Comparison of ENCODE assay signal across 2 mouse cellular contexts in the genomic region with DNA sequence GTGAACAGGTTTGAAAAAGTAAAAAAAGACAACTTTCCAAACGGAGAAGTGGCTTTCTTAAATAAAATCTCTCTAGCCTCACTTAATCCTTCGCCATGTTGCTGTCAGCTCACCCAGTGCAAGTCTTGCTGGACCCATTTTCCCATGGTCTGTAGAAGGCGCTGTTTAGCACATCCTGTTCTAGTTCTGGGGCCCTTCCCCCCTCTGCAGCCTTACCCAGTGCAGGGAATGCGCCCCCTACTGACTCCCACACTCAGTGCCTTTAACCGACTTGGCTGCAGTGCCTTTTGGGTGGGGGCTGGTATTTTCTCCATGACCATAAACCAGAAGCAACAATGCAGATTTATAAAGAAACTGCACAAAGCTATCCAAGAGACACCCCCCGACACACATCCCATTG.
A peak's percentile ranks its signal among the peaks of the same experiment; 100 is the strongest.
TF ChIP-seq lines count a peak whose summit lies in the region.

No protein-coding gene starts in this region.

TF ChIP-seq in C2C12, 6 proteins besides CTCF, POLR2A, EP300 and RAD21:
- TF ChIP-seq USF1 (IDR thresholded peaks at IDR 0.05; ENCODE audit: low read depth) (no peak), CEBPB (IDR thresholded peaks at IDR 0.05; ENCODE audit: low read depth) (no peak), MAX (IDR thresholded peaks at IDR 0.05) (no peak), MYOG (IDR thresholded peaks at IDR 0.05; ENCODE audit: control insufficient read depth, extremely low read depth, insufficient read length) (no peak), MYOD1 (IDR thresholded peaks at IDR 0.05; ENCODE audit: control insufficient read depth, insufficient read length, low read depth) (no peak), FOSL1 (IDR thresholded peaks at IDR 0.05; ENCODE audit: insufficient read depth, low read length, poor library complexity, severe bottlenecking) (no peak)

TF ChIP-seq in myocyte, 11 proteins besides CTCF, POLR2A, EP300 and RAD21:
- TF ChIP-seq POLR2AphosphoS2 (IDR thresholded peaks at IDR 0.05; ENCODE audit: insufficient read length, low read depth) (peak; percentile 27), TCF12 (IDR thresholded peaks at IDR 0.05; ENCODE audit: insufficient read depth, poor library complexity, severe bottlenecking) (no peak)
